Mouse (Mus musculus) thymus, postnatal 10 days (tissue): Measurements from ENCODE around the gene Ikzf4.

Source experiments
- DNase-seq, 2 experiments: peaks; one replicate each; pipeline ENCODE4 v3.0.0; 2021; ENCODE audit warnings: low spot score in 2 of 2

Gene Ikzf4

DNA sequence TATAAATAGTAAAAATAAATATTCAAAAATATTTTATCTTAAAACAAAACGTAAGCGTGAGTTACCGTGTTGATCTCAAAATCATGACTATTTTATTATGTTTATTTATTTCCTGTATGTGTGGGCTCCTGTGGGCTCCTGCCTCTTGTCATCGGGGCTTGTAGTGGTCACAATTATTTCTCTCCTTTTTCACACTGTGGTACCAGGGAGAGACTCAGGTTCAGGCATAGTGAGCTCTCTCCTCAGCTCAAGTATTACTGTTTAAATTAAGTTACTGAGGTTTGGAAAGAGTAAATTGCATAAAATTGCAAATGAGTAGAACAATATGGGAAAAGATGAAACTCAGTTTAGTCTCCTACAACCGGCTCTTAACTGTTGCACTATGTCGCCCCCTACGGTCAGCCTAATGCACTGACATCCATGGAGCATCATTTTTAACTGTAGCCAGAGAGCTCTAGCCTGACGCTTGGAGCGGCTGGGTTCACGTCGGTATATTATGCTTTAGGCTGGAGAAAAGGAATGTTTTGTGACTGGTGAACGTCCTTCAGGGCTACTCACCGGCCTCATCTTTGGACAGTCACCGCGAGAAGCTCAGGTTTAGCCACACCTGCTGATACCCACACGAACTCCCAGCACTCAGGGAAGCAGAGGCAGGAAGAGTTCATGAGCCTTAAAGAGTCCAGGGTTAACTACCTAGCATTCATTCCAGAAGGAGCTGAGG is 33.2 kb downstream of the Ikzf4 start:
- DNase-seq, result peak; percentile 53 to 84

DNA sequence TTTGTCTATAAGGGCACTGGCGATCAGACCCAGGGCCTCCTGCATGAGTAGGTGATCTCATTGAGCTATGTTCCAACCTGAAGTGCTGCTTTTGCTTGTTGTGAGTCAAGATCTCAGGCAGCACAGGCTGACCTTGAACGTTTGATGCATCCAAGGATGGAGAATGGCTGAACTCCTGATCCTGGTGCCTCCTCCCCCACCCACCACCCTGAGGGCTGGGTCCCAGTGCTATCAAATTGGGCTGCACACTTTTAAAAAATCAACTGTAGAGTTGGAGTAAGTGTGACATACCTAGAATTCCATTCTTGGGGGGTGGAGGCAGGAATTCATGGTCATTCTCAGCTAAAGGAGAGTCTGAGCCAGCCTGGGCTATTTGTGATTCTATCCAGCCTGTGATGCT is 39.3 kb downstream of the Ikzf4 start:
- DNase-seq, result no peak

DNA sequence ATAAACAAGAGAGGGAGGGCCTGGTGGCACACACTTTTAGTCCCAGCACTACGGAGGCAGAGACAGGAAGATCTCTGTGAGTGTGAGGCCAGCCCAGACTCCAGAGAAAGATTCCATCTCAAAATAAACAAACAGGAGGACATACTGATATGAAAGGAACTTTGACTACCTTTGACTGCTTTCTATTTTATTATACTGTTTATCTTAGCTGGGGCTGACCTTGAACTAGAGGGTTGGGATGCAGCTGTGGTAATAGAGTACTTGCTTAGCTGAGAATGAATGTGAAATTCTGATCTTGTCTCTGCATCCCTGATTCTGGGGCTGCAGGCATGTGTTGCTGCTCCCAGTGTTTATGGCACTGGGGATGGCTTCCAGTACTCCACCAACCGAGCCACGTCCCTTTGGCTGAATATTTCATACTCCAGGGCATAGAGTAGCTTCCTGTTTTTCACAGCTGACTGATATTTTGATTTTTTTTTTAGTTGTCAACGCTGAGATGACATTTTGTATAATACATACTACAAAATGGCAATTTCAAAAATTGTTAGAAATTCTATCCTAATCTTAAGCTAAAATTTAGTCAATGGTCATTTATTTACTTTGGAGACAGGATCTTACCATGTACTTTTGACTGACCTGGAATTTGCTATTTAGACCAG is 43.2 kb downstream of the Ikzf4 start:
- DNase-seq, result no peak

DNA sequence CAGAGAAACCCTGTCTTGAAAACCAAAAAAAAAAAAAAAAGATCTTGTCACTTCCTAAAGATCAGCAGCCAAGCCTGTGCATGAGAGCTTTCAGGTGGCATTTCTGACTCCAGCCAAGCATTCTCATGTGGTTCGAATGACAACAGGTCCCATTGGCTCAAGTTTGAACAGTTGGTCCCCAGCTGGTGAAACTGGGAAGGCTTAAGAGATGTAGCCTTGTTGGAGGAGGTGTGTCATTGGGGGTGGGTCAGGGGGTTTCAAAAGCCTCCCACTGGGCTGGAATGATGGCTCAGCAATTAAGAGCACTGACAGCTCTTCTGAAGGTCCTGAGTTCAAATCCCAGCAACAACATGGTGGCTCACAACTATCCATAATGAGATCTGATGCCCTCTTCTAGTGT is 44.3 kb downstream of the Ikzf4 start:
- no peak for DNase-seq

DNA sequence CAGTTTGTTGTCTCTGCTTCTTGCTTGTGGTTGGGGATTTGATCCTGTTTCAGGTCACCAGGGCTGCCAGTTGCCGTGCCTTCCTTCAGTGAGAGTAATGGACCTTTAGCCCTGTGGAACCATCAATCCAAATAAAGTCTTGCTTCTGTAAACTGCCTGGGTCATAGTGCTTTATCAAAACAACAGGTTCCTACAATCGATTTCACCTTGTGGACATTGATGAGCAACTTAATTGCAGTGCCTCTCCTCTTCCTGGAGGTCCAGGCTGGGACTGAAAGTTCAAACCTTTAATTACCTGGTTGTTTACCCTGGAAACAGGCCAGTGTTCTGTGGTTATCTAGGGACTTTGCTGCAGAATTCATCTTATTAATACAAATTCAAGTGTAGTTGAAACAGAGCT is 47.3 kb downstream of the Ikzf4 start:
- no peak for DNase-seq

DNA sequence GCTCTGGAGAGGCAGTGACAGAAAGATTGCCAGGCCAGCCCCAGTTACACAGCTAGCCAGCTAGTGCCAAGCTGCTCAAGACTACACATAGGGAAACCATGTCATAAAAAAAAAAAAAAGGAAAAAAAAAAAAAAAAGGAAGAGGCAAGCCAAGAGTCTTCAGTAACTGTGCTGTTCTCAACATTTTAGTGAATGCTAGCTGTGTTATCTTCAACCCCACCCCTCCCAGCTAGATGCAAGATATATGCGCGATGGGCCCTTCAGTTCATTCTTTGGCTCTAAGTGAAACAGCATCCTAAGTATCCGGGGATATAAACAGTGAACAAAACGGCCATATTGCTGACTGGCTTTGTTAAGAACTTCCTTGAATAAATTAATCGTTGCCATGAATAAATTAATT is 53.0 kb downstream of the Ikzf4 start:
- DNase-seq, result no peak

DNA sequence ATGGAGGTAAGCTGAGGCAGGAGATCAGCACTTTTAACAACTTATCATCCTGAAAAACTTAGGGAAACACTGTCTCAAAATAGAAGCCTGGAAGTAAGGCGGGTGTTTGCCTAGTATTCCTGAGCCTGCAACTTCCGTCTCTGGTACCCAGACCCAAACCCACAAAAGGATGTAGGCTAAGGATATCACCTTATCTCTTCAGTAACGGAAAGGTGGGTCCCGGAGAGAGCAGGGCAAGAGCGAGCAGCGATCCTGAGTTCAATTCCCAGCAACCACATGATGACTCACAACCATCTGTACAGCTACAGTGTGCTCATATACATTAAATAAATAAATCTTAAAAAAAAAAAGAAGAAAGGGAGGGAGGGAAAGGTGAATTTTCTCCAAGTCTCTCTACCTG is 54.4 kb downstream of the Ikzf4 start:
- no peak for DNase-seq

DNA sequence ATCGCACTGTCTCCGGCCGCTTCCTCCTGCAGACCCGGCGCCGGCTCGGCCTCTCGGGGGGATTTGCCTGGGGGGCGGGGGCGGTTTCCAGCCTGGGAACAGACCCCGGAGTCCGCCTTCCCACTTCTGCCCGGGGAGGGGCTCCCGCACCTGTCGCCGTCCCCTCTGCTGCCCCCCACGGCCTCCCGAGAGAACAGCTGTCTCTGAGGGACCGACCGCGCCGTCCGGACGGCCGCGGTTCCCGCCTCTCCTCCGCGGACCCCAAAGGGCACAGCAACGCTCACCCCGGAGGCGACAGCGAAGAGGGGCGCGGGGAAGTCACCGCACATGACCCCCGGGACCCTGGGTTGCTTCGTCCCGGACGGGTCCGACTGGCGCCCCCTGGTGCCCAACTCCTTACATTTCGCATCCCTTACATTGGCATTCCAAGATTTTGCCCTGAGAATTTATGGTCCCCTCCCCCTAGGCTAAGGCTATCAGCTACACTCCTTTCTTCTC is 55.5 kb downstream of the Ikzf4 start:
- DNase-seq, result peak; percentile 25 to 67

DNA sequence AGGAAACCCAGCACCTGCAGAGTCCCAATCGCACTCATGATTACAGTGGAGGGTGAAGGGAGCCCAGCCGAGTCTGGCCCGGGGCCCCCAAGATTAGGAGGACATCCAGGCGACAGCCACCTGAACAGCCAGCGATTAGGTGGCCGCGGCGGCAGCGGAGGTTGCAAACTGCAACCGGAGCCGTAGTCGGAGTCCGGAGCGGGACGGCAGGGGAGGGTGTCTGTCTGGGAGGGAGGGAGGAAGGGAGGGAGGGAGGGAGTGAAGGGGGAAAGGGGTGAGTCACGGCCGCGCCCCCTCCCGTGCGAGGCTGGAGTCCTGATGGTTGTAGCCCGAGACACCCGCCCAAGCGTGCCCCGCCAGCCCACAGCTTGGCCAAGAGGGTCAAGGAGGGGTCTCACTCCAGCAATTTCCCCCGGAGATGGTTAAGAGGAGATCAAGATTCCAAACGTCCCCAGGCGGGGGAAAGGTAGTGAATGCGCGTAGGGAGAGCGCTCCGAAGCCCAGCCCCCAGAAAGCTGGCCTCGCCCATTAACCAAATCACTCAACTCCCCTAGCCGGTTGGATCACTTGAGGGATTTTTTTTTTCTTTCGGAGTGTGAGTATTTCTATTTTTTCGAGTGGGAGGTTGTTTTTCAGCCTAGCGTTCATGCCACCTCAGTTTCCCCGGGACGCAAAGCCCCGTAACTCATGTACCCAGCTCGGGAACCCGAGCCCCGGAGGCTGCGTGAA is 56.2 kb downstream of the Ikzf4 start, which contains the start of gene Erbb3:
Gene Erbb3 (minus strand): TSS at position 189 of the 729 bp plus-strand sequence.
- DNase-seq, result peak; percentile 17 to 27

DNA sequence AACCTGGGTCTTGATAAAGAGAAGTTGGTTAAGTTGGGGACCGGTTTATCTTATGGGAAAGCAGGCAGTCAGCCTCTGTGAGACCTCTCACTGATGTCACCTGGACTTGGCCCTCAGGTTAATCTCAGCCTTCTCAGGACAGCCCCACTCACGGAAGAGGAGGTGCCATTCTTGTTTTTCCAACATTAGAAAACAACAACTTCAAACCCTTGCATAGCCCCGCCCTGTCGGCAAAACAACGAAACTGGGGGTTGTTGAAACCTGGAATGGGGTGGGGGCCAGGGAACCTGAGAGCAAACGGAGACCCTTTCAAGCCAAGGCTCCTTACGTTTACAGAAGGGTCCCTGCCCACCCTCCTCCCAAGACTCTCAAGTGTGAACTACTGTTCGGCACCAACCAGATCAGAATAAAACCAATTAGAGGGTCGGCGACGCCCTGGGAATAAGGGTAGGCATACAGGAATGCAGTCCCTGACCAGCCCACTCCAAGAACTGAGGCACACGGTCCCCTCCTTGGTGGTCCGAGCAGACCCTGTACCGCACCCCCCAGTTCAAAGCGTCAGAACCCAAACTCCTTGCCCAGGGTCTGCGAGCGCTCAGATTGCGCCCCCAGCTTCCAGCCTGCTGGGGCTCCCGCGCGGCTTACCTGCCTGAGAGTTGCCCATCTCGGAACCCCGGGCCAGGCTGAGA is 56.9 kb downstream of the Ikzf4 start:
- no peak for DNase-seq

DNA sequence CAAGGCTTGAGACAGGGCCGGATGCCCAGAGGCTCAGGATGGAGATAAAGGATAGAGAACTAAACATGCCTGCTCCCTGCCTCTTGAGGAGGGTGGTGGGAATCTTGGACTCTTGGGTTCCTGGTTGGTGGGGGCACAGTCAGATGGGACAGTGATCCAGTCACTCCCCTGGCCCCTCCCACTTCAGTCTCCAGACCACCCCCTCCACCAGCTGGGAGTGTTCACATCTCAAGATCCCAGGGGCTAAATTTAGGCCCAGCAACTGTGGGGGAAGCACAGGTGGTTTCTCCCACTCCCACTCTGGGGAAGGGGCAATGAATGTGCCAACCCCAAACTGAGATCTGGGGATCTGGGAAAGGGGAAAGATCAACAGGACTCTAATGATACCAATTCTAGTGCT is 57.7 kb downstream of the Ikzf4 start:
- DNase-seq, result no peak

DNA sequence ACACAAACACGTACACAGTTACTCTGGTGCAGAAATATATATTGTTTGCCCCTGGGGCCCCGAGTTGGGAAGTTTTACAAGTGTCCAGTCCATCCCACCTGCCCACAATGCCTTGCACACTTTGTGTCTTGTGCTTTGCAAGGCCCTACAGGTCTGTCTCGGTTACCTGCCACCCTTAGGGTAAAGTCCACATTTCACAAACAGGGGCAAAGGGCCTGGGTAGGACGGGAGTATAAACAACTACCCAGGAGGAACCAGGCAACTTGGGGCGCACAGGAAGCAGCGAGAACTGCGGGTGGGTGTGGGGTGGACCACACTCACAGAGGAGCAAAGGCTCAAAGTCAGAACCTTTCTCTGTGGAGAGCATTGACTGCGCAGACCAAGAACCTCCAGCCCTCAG is 58.1 kb downstream of the Ikzf4 start:
- peak; percentile 14 to 28 for DNase-seq

DNA sequence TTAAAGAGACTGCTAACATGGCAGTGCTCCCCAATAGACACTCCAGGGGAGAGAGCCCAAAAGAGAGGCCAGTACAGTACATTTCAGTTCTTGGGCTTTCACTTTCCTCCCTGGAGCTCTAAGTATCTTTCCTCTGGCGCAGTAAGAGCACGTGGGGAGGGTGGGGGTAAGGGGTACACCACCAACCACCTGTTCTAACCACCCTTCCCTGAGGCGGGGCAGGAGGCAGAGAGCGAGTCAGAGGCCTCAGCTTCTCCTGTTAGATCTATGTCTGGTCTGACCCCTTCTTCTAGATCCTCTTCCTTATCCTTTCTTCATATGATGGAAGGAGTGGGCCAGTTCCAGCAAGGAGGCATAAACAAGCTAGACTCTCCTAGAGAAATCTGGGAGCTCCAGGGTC is 58.7 kb downstream of the Ikzf4 start:
- peak; percentile 55 to 61 for DNase-seq

DNA sequence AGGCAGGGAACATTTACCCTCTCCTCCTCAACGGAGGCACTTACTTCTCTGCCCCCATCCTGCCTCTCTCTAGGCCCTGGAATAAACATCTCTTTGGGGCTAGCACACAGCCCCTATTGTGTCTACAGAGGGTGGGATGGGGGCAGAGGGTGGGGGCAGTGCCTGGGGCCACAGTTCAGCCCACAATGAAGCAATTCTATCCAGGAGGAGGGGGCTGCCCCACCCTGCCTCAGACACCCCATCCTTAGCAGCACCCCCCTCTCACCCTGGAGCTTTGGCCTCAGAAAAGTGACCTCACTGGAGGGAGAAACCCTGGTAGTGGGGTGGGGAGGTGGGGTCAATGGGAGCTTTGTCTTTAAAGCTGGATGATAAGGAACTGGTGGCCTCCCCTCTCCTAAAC is 59.2 kb downstream of the Ikzf4 start:
- no peak for DNase-seq

DNA sequence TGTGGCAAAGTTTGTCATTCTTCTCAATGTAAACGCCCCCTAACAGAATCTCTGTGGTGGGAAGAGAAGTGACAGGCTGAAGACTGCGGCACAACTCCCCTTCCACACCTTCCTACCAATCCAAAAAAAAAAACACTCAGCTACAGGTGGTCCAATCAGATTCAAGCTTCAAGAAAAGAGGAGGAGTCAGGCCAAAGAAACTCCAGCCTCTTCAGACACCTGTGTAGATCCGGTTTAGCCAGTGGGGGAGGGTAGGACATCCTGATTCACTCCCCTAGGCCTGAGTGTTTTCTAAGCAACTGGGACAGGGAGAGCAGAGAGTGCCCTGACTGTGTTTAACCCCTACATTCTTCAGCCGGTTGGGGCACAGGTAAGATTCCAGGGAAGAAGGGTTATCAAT is 61.4 kb downstream of the Ikzf4 start:
- DNase-seq, result peak; percentile 33 to 35

DNA sequence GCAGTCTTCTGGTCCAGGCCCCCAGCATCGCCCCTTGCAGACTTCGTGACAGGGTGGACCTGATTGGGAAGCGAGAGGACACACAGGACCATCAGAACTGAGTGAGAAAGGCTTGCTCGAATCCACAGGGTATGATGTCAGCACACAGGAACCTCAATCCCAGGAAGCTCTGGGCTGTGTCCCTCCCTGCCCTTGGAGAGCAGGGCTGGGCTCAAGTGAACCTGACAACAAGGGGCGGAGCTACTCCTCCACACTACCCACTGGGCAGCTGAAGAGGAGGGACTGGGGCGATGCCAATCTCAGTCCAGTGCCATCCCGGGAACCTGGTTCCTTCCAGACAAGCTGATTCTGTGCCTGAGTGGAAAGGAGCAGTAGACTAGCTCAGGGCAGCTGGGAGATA is 62.1 kb downstream of the Ikzf4 start:
- no peak for DNase-seq
